Mouse (Mus musculus) heart, adult 8-10 months (tissue): Measurements from ENCODE around the gene Akt3. TPM values are rescaled to one million over a fixed set of nuclear protein-coding genes. Genes with fewer than 3 reads are reported as not detected.

Source experiments
- DNase-seq: peaks from one replicate; pipeline ENCODE4 v3.0.0; 2022; ENCODE audit warnings: low spot score
- total RNA-seq, 4 experiments: library from RNA; stranded (reverse); gene quantifications; 2 replicates each; pipeline ENCODE4 v1.2.4; 2022

The Akt3 gene
- total RNA-seq, 4 experiments from 2014 or later: 16.6 to 19.8 (median 18.6) TPM

GRCm38 (mm10) chr1:177010607-177011302 lies 247.2 kb downstream of the Akt3 start:
- no peak for DNase-seq

- no peak for DNase-seq
These were observed 248.0 kb downstream of the Akt3 start for GRCm38 (mm10) chr1:177010041-177010440.

- DNase-seq: no peak
These were observed 249.2 kb downstream of the Akt3 start for GRCm38 (mm10) chr1:177008777-177009176.

GRCm38 (mm10) chr1:177007405-177007804 lies 250.6 kb downstream of the Akt3 start:
- DNase-seq: no peak

GRCm38 (mm10) chr1:177004041-177004741 lies 253.8 kb downstream of the Akt3 start:
- DNase-seq: no peak

- DNase-seq: no peak
These were observed 255.1 kb downstream of the Akt3 start for GRCm38 (mm10) chr1:177002951-177003350.

GRCm38 (mm10) chr1:176999011-176999410 lies 259.0 kb downstream of the Akt3 start:
- no peak for DNase-seq

- no peak for DNase-seq
These were observed 260.0 kb downstream of the Akt3 start for GRCm38 (mm10) chr1:176997711-176998689.

GRCm38 (mm10) chr1:176997254-176997653 lies 260.7 kb downstream of the Akt3 start:
- DNase-seq: no peak

- peak; percentile 23 for DNase-seq
These were observed 261.3 kb downstream of the Akt3 start for GRCm38 (mm10) chr1:176996630-176997201.

GRCm38 (mm10) chr1:176996166-176996565 lies 261.8 kb downstream of the Akt3 start:
- DNase-seq: no peak

GRCm38 (mm10) chr1:176995419-176995775 lies 262.6 kb downstream of the Akt3 start:
- no peak for DNase-seq

GRCm38 (mm10) chr1:176994707-176995418 lies 263.1 kb downstream of the Akt3 start:
- no peak for DNase-seq

- no peak for DNase-seq
These were observed 263.9 kb downstream of the Akt3 start for GRCm38 (mm10) chr1:176994087-176994486.

GRCm38 (mm10) chr1:176993141-176994010 lies 264.6 kb downstream of the Akt3 start:
- DNase-seq: no peak

- DNase-seq: no peak
These were observed 265.5 kb downstream of the Akt3 start for GRCm38 (mm10) chr1:176992517-176992916.

GRCm38 (mm10) chr1:176991473-176991872 lies 266.5 kb downstream of the Akt3 start:
- DNase-seq: no peak

GRCm38 (mm10) chr1:176986990-176987740 lies 270.8 kb downstream of the Akt3 start:
- DNase-seq: no peak

- DNase-seq: no peak
These were observed 271.7 kb downstream of the Akt3 start for GRCm38 (mm10) chr1:176986275-176986674.
